Mouse (Mus musculus): Measurements from ENCODE around the gene Rpl3l. TPM values are rescaled to one million over a fixed set of nuclear protein-coding genes. Genes with fewer than 3 reads are reported as not detected.

Rpl3l gene
- polyA plus RNA-seq, 1 experiment from 2014 or later: 0.34 TPM

GRCm38 (mm10) chr17:24730787-24731186 is 3.2 kb downstream of the Rpl3l start:
- Histone ChIP-seq H3K9me3 (replicated peaks) (no peaks in the 10 kb centered on the region), H3K4me2 (no peak overlapping the region), H3K4me3 (no peak overlapping the region), H3K27me3 (replicated peaks) (peaks cover 10% of the 10 kb centered on the region; the same call in 1 of the 2 replicates), H3K36me3 (no peaks in the 10 kb centered on the region), H3K4me1 (replicated peaks) (peaks cover 14% of the 10 kb centered on the region), H3K27ac (ENCODE audit: poor library complexity, severe bottlenecking) (no peak overlapping the region), H3K9ac (no peak overlapping the region)
- WGBS: 80% methylated on average over 14 of the region's 14 CpGs
- no peak for ATAC-seq (ENCODE audit: insufficient number of reproducible peaks, low FRiP score)

GRCm38 (mm10) chr17:24732233-24732935 is 4.8 kb downstream of the Rpl3l start:
- no peak overlapping the region for H3K9ac ChIP-seq
- no peaks in the 10 kb centered on the region for H3K36me3 ChIP-seq
- no peaks in the 10 kb centered on the region for H3K9me3 ChIP-seq (replicated peaks)
- peak overlapping the region; percentile 36; the same call in 1 of the 2 replicates for H3K27ac ChIP-seq (ENCODE audit: poor library complexity, severe bottlenecking)
- WGBS: 64% methylated on average over 12 of the region's 12 CpGs
- no peak overlapping the region for H3K4me2 ChIP-seq
- no peak overlapping the region for H3K4me3 ChIP-seq
- H3K27me3 ChIP-seq (replicated peaks): peaks cover 9% of the 10 kb centered on the region; the same call in 1 of the 2 replicates
- H3K4me1 ChIP-seq (replicated peaks): peaks cover 24% of the 10 kb centered on the region
- ATAC-seq (ENCODE audit: insufficient number of reproducible peaks, low FRiP score): no peak

GRCm38 (mm10) chr17:24733434-24734050 is 5.9 kb downstream of the Rpl3l start:
- Histone ChIP-seq H3K4me1 (replicated peaks) (peaks cover 30% of the 10 kb centered on the region), H3K27me3 (replicated peaks) (no peaks in the 10 kb centered on the region), H3K36me3 (no peaks in the 10 kb centered on the region), H3K9me3 (replicated peaks) (no peaks in the 10 kb centered on the region), H3K4me2 (no peak overlapping the region), H3K27ac (ENCODE audit: poor library complexity, severe bottlenecking) (no peak overlapping the region), H3K4me3 (no peak overlapping the region), H3K9ac (no peak overlapping the region)
- 86% methylated on average over 21 of the region's 21 CpGs for WGBS
- ATAC-seq (ENCODE audit: insufficient number of reproducible peaks, low FRiP score): no peak

- no peak for ATAC-seq (ENCODE audit: insufficient number of reproducible peaks, low FRiP score)
- Histone ChIP-seq H3K4me1 (replicated peaks) (peaks cover 30% of the 10 kb centered on the region), H3K9ac (no peak overlapping the region), H3K4me3 (no peak overlapping the region), H3K4me2 (no peak overlapping the region), H3K9me3 (replicated peaks) (no peaks in the 10 kb centered on the region), H3K27ac (ENCODE audit: poor library complexity, severe bottlenecking) (no peak overlapping the region), H3K27me3 (replicated peaks) (no peaks in the 10 kb centered on the region), H3K36me3 (no peaks in the 10 kb centered on the region)
- WGBS: 79% methylated on average over 1 of the region's 1 CpGs
Observed at GRCm38 (mm10) chr17:24734513-24734912, 6.9 kb downstream of the Rpl3l start.

GRCm38 (mm10) chr17:24735446-24735845 is 7.8 kb downstream of the Rpl3l start:
- Histone ChIP-seq H3K9ac (no peak overlapping the region), H3K27ac (ENCODE audit: poor library complexity, severe bottlenecking) (no peak overlapping the region), H3K4me2 (0 out of 2 replicates have a peak overlapping the region, but pooled peaks have one; percentile 79), H3K4me1 (replicated peaks) (peaks cover 30% of the 10 kb centered on the region), H3K4me3 (no peak overlapping the region), H3K27me3 (replicated peaks) (no peaks in the 10 kb centered on the region), H3K36me3 (peaks cover 7% of the 10 kb centered on the region; the same call in 1 of the 2 replicates), H3K9me3 (replicated peaks) (no peaks in the 10 kb centered on the region)
- ATAC-seq (ENCODE audit: insufficient number of reproducible peaks, low FRiP score): no peak
- WGBS: 84% methylated on average over 7 of the region's 7 CpGs

GRCm38 (mm10) chr17:24736330-24737051 is 8.9 kb downstream of the Rpl3l start, which contains the start of gene Msrb1:
Msrb1 (plus strand) TSS chr17:24736642.
- Histone ChIP-seq H3K27me3 (replicated peaks) (no peaks in the 10 kb centered on the region), H3K36me3 (peaks cover 13% of the 10 kb centered on the region; the same call in 1 of the 2 replicates), H3K4me3 (peak within 1 kb of the TSS; percentile 69), H3K9ac (peak within 1 kb of the TSS; percentile 82), H3K27ac (ENCODE audit: poor library complexity, severe bottlenecking) (peak within 1 kb of the TSS; percentile 51; the same call in 1 of the 2 replicates), H3K9me3 (replicated peaks) (no peaks in the 10 kb centered on the region), H3K4me1 (replicated peaks) (peaks cover 30% of the 10 kb centered on the region), H3K4me2 (peak within 1 kb of the TSS; percentile 79)
- ATAC-seq (ENCODE audit: insufficient number of reproducible peaks, low FRiP score): peak; percentile 96
- under 1% methylated on average over 29 of the region's 29 CpGs for WGBS

GRCm38 (mm10) chr17:24737135-24737810 is 9.7 kb downstream of the Rpl3l start:
- H3K27ac ChIP-seq (ENCODE audit: poor library complexity, severe bottlenecking): no peak overlapping the region
- no peak for ATAC-seq (ENCODE audit: insufficient number of reproducible peaks, low FRiP score)
- H3K9ac ChIP-seq: peak overlapping the region; percentile 82
- 26% methylated on average over 8 of the region's 8 CpGs for WGBS
- H3K36me3 ChIP-seq: peaks cover 16% of the 10 kb centered on the region; the same call in 1 of the 2 replicates
- H3K9me3 ChIP-seq (replicated peaks): no peaks in the 10 kb centered on the region
- no peaks in the 10 kb centered on the region for H3K27me3 ChIP-seq (replicated peaks)
- peak overlapping the region; percentile 69 for H3K4me3 ChIP-seq
- H3K4me1 ChIP-seq (replicated peaks): peaks cover 23% of the 10 kb centered on the region
- peak overlapping the region; percentile 79 for H3K4me2 ChIP-seq

GRCm38 (mm10) chr17:24738238-24738637 is 10.6 kb downstream of the Rpl3l start:
- Histone ChIP-seq H3K4me3 (no peak overlapping the region), H3K9ac (no peak overlapping the region), H3K9me3 (replicated peaks) (no peaks in the 10 kb centered on the region), H3K4me1 (replicated peaks) (peaks cover 17% of the 10 kb centered on the region), H3K27ac (ENCODE audit: poor library complexity, severe bottlenecking) (no peak overlapping the region), H3K36me3 (peaks cover 16% of the 10 kb centered on the region; the same call in 1 of the 2 replicates), H3K27me3 (replicated peaks) (no peaks in the 10 kb centered on the region), H3K4me2 (no peak overlapping the region)
- 79% methylated on average over 4 of the region's 4 CpGs for WGBS
- no peak for ATAC-seq (ENCODE audit: insufficient number of reproducible peaks, low FRiP score)

GRCm38 (mm10) chr17:24739926-24740325 is 12.3 kb downstream of the Rpl3l start:
- Histone ChIP-seq H3K36me3 (peaks cover 16% of the 10 kb centered on the region; the same call in 1 of the 2 replicates), H3K4me3 (no peak overlapping the region), H3K4me2 (no peak overlapping the region), H3K27ac (ENCODE audit: poor library complexity, severe bottlenecking) (no peak overlapping the region), H3K9ac (no peak overlapping the region), H3K9me3 (replicated peaks) (no peaks in the 10 kb centered on the region), H3K4me1 (replicated peaks) (peaks cover 17% of the 10 kb centered on the region), H3K27me3 (replicated peaks) (no peaks in the 10 kb centered on the region)
- no peak for ATAC-seq (ENCODE audit: insufficient number of reproducible peaks, low FRiP score)
- 77% methylated on average over 8 of the region's 8 CpGs for WGBS

- peaks cover 11% of the 10 kb centered on the region for H3K4me1 ChIP-seq (replicated peaks)
- no peak for ATAC-seq (ENCODE audit: insufficient number of reproducible peaks, low FRiP score)
- H3K9me3 ChIP-seq (replicated peaks): no peaks in the 10 kb centered on the region
- 81% methylated on average over 8 of the region's 8 CpGs for WGBS
- peaks cover 16% of the 10 kb centered on the region; the same call in 1 of the 2 replicates for H3K36me3 ChIP-seq
- no peak overlapping the region for H3K4me3 ChIP-seq
- H3K27ac ChIP-seq (ENCODE audit: poor library complexity, severe bottlenecking): no peak overlapping the region
- no peak overlapping the region for H3K9ac ChIP-seq
- peaks cover 11% of the 10 kb centered on the region; the same call in 1 of the 2 replicates for H3K27me3 ChIP-seq (replicated peaks)
- H3K4me2 ChIP-seq: no peak overlapping the region
Observed at GRCm38 (mm10) chr17:24742307-24742706, 14.7 kb downstream of the Rpl3l start.
